Mouse (Mus musculus) liver, embryonic 14.5 days (tissue): ENCODE measurements around the gene Maml2. TPM values are rescaled to one million over a fixed set of nuclear protein-coding genes. Genes with fewer than 3 reads are reported as not detected.

Experiments
- ATAC-seq: fragments of 200-750 bp; cut with Nextera tagmentation; 2 replicates; pipeline ENCODE4 v1.8.0; 2017; ENCODE audit warnings: moderate number of reproducible peaks, mild to moderate bottlenecking, moderate library complexity; ENCODE audit not compliant: insufficient read depth
- DNase-seq, 3 experiments: peaks; one replicate each; pipeline ENCODE4 v3.0.0-alpha.2; 2012 to 2013; ENCODE audit warnings: low read depth in 3 of 3, low spot score in 3 of 3
- H3K27ac ChIP-seq: fragments of 300-500 bp; sonication (generic); 2 replicates; pipeline ENCODE4 v1.5.1; 2014; ENCODE audit warnings: moderate library complexity, mild to moderate bottlenecking, control low read depth, inconsistent platforms
- H3K27me3 ChIP-seq: fragments of 300-500 bp; sonication (generic); 2 replicates; pipeline ENCODE4 v1.6.1; 2014; ENCODE audit warnings: mild to moderate bottlenecking, low read length, moderate library complexity; ENCODE audit not compliant: control insufficient read depth, insufficient read depth
- H3K36me3 ChIP-seq: fragments of 300-500 bp; sonication (generic); replicated peaks from 2 replicates; pipeline ENCODE4 v1.6.1; 2014; ENCODE audit warnings: low read depth; ENCODE audit not compliant: control insufficient read depth, insufficient read depth
- H3K4me1 ChIP-seq, 2 experiments: fragments of 200-500 bp in 1 of 2; fragments of 300-500 bp in 1 of 2; sonication (generic) in 1 of 2; replicated peaks; 2 replicates each; pipeline ENCODE4 v1.6.1; 2012 to 2014; ENCODE audit warnings: antibody characterized with exemption in 1 of 2, inconsistent platforms in 1 of 2, low read length in 1 of 2; ENCODE audit not compliant: control insufficient read depth in 2 of 2, insufficient read depth in 2 of 2
- H3K4me2 ChIP-seq: fragments of 300-500 bp; sonication (generic); 2 replicates; pipeline ENCODE4 v1.6.1; 2014; ENCODE audit warnings: low read depth, mild to moderate bottlenecking, control low read depth, moderate library complexity
- H3K4me3 ChIP-seq, 2 experiments: fragments of 200-500 bp in 1 of 2; fragments of 300-500 bp in 1 of 2; sonication (generic) in 1 of 2; 2 replicates each; pipeline ENCODE4 v1.5.1; 2012 to 2014; ENCODE audit warnings: low read depth in 2 of 2, low read length in 2 of 2, mild to moderate bottlenecking in 2 of 2, control low read depth in 1 of 2, inconsistent platforms in 1 of 2, moderate library complexity in 1 of 2; ENCODE audit not compliant: insufficient read depth in 1 of 2
- H3K9ac ChIP-seq: fragments of 300-500 bp; sonication (generic); replicated peaks from 2 replicates; pipeline ENCODE4 v1.6.1; 2014; ENCODE audit warnings: mild to moderate bottlenecking, control low read depth, moderate library complexity
- H3K9me3 ChIP-seq: fragments of 300-500 bp; sonication (generic); 2 replicates; pipeline ENCODE4 v1.6.1; 2016; ENCODE audit warnings: low read length, mixed read lengths; ENCODE audit not compliant: control insufficient read depth
- CTCF ChIP-seq: IDR thresholded peaks from 2 replicates; pipeline ENCODE4 v1.5.1; 2016; ENCODE audit warnings: antibody characterized with exemption, low read depth, control low read depth
- EP300 ChIP-seq: IDR thresholded peaks from 2 replicates; pipeline ENCODE4 v1.6.1; 2016; ENCODE audit warnings: antibody characterized with exemption, low read depth
- WGBS: fragments of 180-500 bp; shearing (Covaris S2); extraction: QIAGEN DNeasy Blood & Tissue Kit; methylation state at CpG from one replicate; pipeline ENCODE4 v1.1.7; 2014; ENCODE audit not compliant: insufficient replicate concordance; 5-methylcytosine and 5-hydroxymethylcytosine counted together
- polyA plus RNA-seq, 2 experiments: library from polyadenylated mRNA; depleted of rRNA in 1 of 2; stranded (reverse) in 1 of 2; unstranded in 1 of 2; fragments of >200 nt; fragmentation: Nextera tagmentation in 1 of 2; extraction: Ambion mirVana in 1 of 2; gene quantifications; 2 replicates each; pipeline versions ENCODE4 v1.2.1 to v1.2.3; 2012 to 2014

Gene Maml2
- polyA plus RNA-seq, 2 experiments, result 0.65 to 0.66 TPM

DNA sequence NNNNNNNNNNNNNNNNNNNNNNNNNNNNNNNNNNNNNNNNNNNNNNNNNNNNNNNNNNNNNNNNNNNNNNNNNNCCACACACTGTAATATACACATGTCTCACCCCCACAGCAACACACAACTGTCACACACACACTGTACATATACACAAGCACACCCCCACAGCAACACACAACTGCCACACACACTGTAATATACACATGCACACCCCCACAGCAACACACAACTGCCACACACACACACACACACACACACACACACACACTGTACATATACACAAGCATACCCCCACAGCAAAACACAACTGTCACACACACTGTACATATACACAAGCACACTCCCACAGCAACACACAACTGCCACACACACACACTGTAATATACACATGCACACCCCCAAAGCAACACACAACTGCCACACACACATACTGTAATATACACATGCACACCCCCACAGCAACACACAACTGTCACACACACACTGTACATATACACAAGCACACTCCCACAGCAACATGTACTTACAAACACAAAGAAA lies 116.5 kb downstream of the Maml2 start:
- DNase-seq (no peak), ATAC-seq (no peak)
- TF ChIP-seq EP300 (no peak), CTCF (no peak)
- H3K9ac ChIP-seq, result no peak overlapping the region
- H3K4me3 ChIP-seq, result no peak overlapping the region
- H3K36me3 ChIP-seq, result no peaks in the 10 kb centered on the region
- H3K9me3 ChIP-seq, result no peaks in the 10 kb centered on the region
- no peaks in the 10 kb centered on the region for H3K4me1 ChIP-seq
- no peaks in the 10 kb centered on the region for H3K27me3 ChIP-seq
- no peak overlapping the region for H3K4me2 ChIP-seq
- no peak overlapping the region for H3K27ac ChIP-seq

GRCm38 (mm10) chr9:13425031-13425940 lies 127.5 kb downstream of the Maml2 start:
- WGBS, result 54% methylated on average over 7 of the region's 7 CpGs
- ATAC-seq (no peak), DNase-seq (no peak)

GRCm38 (mm10) chr9:13429477-13430125 lies 131.8 kb downstream of the Maml2 start:
- DNase-seq, result no peak
- no peak overlapping the region for H3K9ac ChIP-seq
- H3K4me1 ChIP-seq, result peaks cover 0 to 7% of the 10 kb centered on the region in 2 experiments; a peak in 1 of 4 replicates
- no peak for ATAC-seq
- H3K4me2 ChIP-seq, result no peak overlapping the region
- 37% methylated on average over 2 of the region's 2 CpGs for WGBS
- no peaks in the 10 kb centered on the region for H3K9me3 ChIP-seq
- TF ChIP-seq CTCF (no peak), EP300 (no peak)
- H3K27me3 ChIP-seq, result no peaks in the 10 kb centered on the region
- H3K27ac ChIP-seq, result no peak overlapping the region
- H3K36me3 ChIP-seq, result no peaks in the 10 kb centered on the region
- no peak overlapping the region for H3K4me3 ChIP-seq

More at GRCm38 (mm10) chr9:13425031-13425940, 127.5 kb downstream of the Maml2 start:
- no peaks in the 10 kb centered on the region for H3K9me3 ChIP-seq
- H3K27ac ChIP-seq, result no peak overlapping the region
- H3K4me2 ChIP-seq, result no peak overlapping the region
- no peaks in the 10 kb centered on the region for H3K36me3 ChIP-seq
- H3K9ac ChIP-seq, result no peak overlapping the region
- H3K4me1 ChIP-seq, result peaks cover 0 to 3% of the 10 kb centered on the region in 2 experiments; a peak in 1 of 4 replicates
- H3K27me3 ChIP-seq, result no peaks in the 10 kb centered on the region
- TF ChIP-seq CTCF, result no peak
- no peak for TF ChIP-seq EP300
- H3K4me3 ChIP-seq, result no peak overlapping the region

DNA sequence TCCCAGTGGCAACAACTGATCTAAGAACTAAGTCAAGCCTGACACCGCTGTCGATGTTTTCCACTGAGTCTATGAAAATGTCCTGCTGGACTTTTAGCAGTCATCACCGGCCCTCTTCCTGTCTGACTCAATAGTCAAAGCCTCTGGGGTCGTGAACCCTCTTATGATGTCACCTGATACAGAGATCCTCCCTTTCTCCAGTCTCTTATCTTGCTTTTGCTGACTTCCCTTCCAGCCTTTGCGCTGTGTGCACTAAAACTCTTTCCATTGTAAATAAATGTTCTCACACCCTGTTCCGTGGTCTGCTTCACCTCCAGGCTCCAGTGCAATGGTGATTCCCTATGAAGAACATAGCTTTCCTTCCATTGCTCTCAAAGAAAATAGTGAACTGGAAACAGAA lies 132.5 kb downstream of the Maml2 start:
- TF ChIP-seq EP300 (no peak), CTCF (no peak)
- Histone ChIP-seq H3K36me3 (no peaks in the 10 kb centered on the region), H3K9ac (no peak overlapping the region), H3K9me3 (no peaks in the 10 kb centered on the region), H3K27ac (no peak overlapping the region), H3K4me3 (no peak overlapping the region), H3K4me1 (peaks cover 0 to 7% of the 10 kb centered on the region in 2 experiments; a peak in 1 of 4 replicates), H3K27me3 (no peaks in the 10 kb centered on the region), H3K4me2 (no peak overlapping the region)
- no peak for DNase-seq
- ATAC-seq, result no peak
- 11% methylated on average over 6 of the region's 6 CpGs for WGBS

GRCm38 (mm10) chr9:13430744-13431143 lies 133.0 kb downstream of the Maml2 start:
- no peak for ATAC-seq
- Histone ChIP-seq H3K27ac (no peak overlapping the region), H3K4me1 (peaks cover 0 to 7% of the 10 kb centered on the region in 2 experiments; a peak in 1 of 4 replicates), H3K4me3 (no peak overlapping the region), H3K4me2 (no peak overlapping the region), H3K9ac (no peak overlapping the region), H3K27me3 (no peaks in the 10 kb centered on the region), H3K36me3 (no peaks in the 10 kb centered on the region), H3K9me3 (no peaks in the 10 kb centered on the region)
- DNase-seq, result no peak
- TF ChIP-seq EP300, result no peak
- TF ChIP-seq CTCF, result no peak
